Mouse (Mus musculus): ENCODE data around the gene Xpo6.

The Xpo6 gene

GRCm38 (mm10) chr7:126194175-126194574 lies 6.1 kb downstream of the Xpo6 start:
- no peak for DNase-seq (ENCODE audit: low spot score)

- DNase-seq (ENCODE audit: low spot score), result no peak
Measured at GRCm38 (mm10) chr7:126191471-126191870, 8.8 kb downstream of the Xpo6 start.

- no peak for DNase-seq (ENCODE audit: low spot score)
Measured at GRCm38 (mm10) chr7:126189517-126189916, 10.8 kb downstream of the Xpo6 start.

GRCm38 (mm10) chr7:126185999-126186398 lies 14.3 kb downstream of the Xpo6 start:
- no peak for DNase-seq (ENCODE audit: low spot score)

GRCm38 (mm10) chr7:126183583-126183982 lies 16.7 kb downstream of the Xpo6 start:
- no peak for DNase-seq (ENCODE audit: low spot score)

- DNase-seq (ENCODE audit: low spot score), result no peak
Measured at GRCm38 (mm10) chr7:126181487-126181886, 18.8 kb downstream of the Xpo6 start.

- no peak for DNase-seq (ENCODE audit: low spot score)
Measured at GRCm38 (mm10) chr7:126180956-126181355, 19.3 kb downstream of the Xpo6 start.

GRCm38 (mm10) chr7:126178804-126179203 lies 21.5 kb downstream of the Xpo6 start:
- DNase-seq (ENCODE audit: low spot score), result no peak

- no peak for DNase-seq (ENCODE audit: low spot score)
Measured at GRCm38 (mm10) chr7:126175999-126176398, 24.3 kb downstream of the Xpo6 start.

GRCm38 (mm10) chr7:126175456-126175855 lies 24.8 kb downstream of the Xpo6 start:
- DNase-seq (ENCODE audit: low spot score), result no peak

- no peak for DNase-seq (ENCODE audit: low spot score)
Measured at GRCm38 (mm10) chr7:126174863-126175262, 25.4 kb downstream of the Xpo6 start.

- no peak for DNase-seq (ENCODE audit: low spot score)
Measured at GRCm38 (mm10) chr7:126172001-126172400, 28.3 kb downstream of the Xpo6 start.

GRCm38 (mm10) chr7:126168584-126168983 lies 31.7 kb downstream of the Xpo6 start:
- DNase-seq (ENCODE audit: low spot score), result no peak

GRCm38 (mm10) chr7:126167426-126167825 lies 32.9 kb downstream of the Xpo6 start:
- DNase-seq (ENCODE audit: low spot score), result no peak

- DNase-seq (ENCODE audit: low spot score), result no peak
Measured at GRCm38 (mm10) chr7:126166571-126166970, 33.7 kb downstream of the Xpo6 start.

GRCm38 (mm10) chr7:126158238-126158637 lies 42.1 kb downstream of the Xpo6 start:
- no peak for DNase-seq (ENCODE audit: low spot score)

- no peak for DNase-seq (ENCODE audit: low spot score)
Measured at GRCm38 (mm10) chr7:126155746-126156145, 44.6 kb downstream of the Xpo6 start.

GRCm38 (mm10) chr7:126154731-126155130 lies 45.6 kb downstream of the Xpo6 start:
- no peak for DNase-seq (ENCODE audit: low spot score)

- DNase-seq (ENCODE audit: low spot score), result no peak
Measured at GRCm38 (mm10) chr7:126152324-126152723, 48.0 kb downstream of the Xpo6 start.

- no peak for DNase-seq (ENCODE audit: low spot score)
Measured at GRCm38 (mm10) chr7:126146156-126146555, 54.1 kb downstream of the Xpo6 start.

GRCm38 (mm10) chr7:126144364-126144763 lies 55.9 kb downstream of the Xpo6 start:
- DNase-seq (ENCODE audit: low spot score), result no peak

GRCm38 (mm10) chr7:126137850-126138249 lies 62.5 kb downstream of the Xpo6 start:
- no peak for DNase-seq (ENCODE audit: low spot score)

GRCm38 (mm10) chr7:126135391-126135790 lies 64.9 kb downstream of the Xpo6 start:
- no peak for DNase-seq (ENCODE audit: low spot score)

GRCm38 (mm10) chr7:126134634-126135321 lies 65.5 kb downstream of the Xpo6 start:
- DNase-seq (ENCODE audit: low spot score), result no peak
